Comparison of ENCODE assay signal across 9 mouse cellular contexts in the genomic region with DNA sequence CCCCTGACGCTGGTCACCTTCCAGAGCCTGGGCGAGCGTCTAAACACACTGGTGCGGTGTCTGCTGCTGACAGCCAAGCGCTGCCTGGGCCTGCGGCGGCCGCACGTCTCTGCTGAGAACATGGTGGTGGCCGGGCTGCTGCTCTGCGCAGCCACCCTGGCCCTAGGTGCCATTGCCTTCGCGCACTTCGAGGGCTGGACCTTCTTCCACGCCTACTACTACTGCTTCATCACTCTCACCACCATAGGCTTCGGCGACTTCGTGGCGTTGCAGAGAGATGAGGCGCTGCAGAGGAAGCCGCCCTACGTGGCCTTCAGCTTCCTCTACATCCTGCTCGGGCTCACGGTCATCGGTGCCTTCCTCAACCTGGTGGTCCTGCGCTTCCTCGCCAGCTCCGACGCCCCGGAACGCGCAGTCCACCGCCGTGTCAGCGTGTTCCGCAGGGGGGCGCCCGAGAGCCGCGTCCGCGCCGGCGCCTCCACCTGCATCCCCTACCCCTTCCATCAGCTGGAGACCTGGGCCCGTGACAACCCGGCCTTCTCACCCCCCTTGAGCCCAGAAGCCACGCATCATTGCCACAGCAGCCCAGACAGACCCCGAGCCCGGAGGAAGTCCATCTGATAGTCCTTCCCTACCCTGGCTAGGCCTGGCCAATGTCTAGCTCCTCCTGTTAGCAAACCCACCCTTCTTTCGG. TPM values are rescaled to one million over a fixed set of nuclear protein-coding genes. Genes with fewer than 3 reads are reported as not detected.
DNase-seq lines count a peak whose midpoint lies in the region; ATAC-seq and TF ChIP-seq lines count a peak whose summit lies in the region.
"Had no signal": no experiment of that assay in that cellular context is flagged by ENCODE, and none has a peak within 500 bp of the region (broad histone marks: within the 10 kb centered on the region; RNA-seq: fewer than 3 reads in every experiment).

No protein-coding gene starts in this region.

- 16% methylated on average over 50 of the region's 50 CpGs for WGBS in midbrain, embryonic 15.5 days

- no peak overlapping the region for H3K9ac ChIP-seq in midbrain, embryonic 15.5 days

- H3K27ac ChIP-seq in layer of hippocampus, adult 2 months, result no peak overlapping the region
- H3K27ac ChIP-seq in midbrain, embryonic 15.5 days, result no peak overlapping the region

- TF ChIP-seq CTCF in layer of hippocampus, adult 2 months (conservative IDR thresholded peaks at IDR 0.05), result peak; percentile 95

- peak overlapping the region; percentile 42 for H3K4me2 ChIP-seq in midbrain, embryonic 15.5 days

- no peaks in the 10 kb centered on the region for H3K9me3 ChIP-seq in midbrain, embryonic 15.5 days

- peak; percentile 81 for ATAC-seq in midbrain, embryonic 15.5 days (replicated peaks)

- DNase-seq in layer of hippocampus, adult 2 months (ENCODE audit: low spot score in 2 of 2), result peak; percentile 28 to 69
- no peak for DNase-seq in layer of hippocampus, adult 9-10 months (ENCODE audit: low spot score)
- DNase-seq in adrenal gland, adult 18-20 months (ENCODE audit: low spot score in 2 of 2), result peak; percentile 72 to 73
- DNase-seq in embryo, embryonic 11 days, result peak; percentile 63
- peak; percentile 12 to 51 for DNase-seq in heart, postnatal 10 days
- DNase-seq in layer of hippocampus, postnatal 36 days, result peak; percentile 48 to 56
- DNase-seq in thymus, postnatal 14 days, result peak; percentile 63

- peaks cover 50% of the 10 kb centered on the region for H3K27me3 ChIP-seq in midbrain, embryonic 15.5 days (replicated peaks)

- intact Hi-C loops in heart, postnatal 10 days (cut with DNase I), result loop anchor here (1.0 kb wide), 2 partner anchors 93 to 111 kb away; no protein-coding TSS in a partner anchor

- H3K4me3 ChIP-seq in layer of hippocampus, adult 2 months, result peak overlapping the region; percentile 19; the same call in 1 of the 2 replicates
- H3K4me3 ChIP-seq in midbrain, embryonic 15.5 days, result peak overlapping the region; percentile 19

- no peaks in the 10 kb centered on the region for H3K36me3 ChIP-seq in midbrain, embryonic 15.5 days (replicated peaks)

- H3K4me1 ChIP-seq in midbrain, embryonic 15.5 days, result peaks cover 13% of the 10 kb centered on the region; the same call in 1 of the 2 replicates

RNA-seq across cellular contexts. Expression of a gene that starts 5.0 kb away (rescaled TPM):
- total RNA-seq in layer of hippocampus, adult 2 months (2021), result not detected
- total RNA-seq in adrenal gland, adult 18-20 months (2021), result not detected
- total RNA-seq in heart, postnatal 10 days (2021), result not detected
- not detected for total RNA-seq in layer of hippocampus, postnatal 36 days (2021)
- 0.22 TPM in 1 of 2 replicates, not detected in the other for polyA plus RNA-seq in midbrain, embryonic 15.5 days (2015; fragmentation: Nextera tagmentation; extraction: Ambion mirVana)
- total RNA-seq: layer of hippocampus, adult 8-10 months had no signal

RNA-seq across cellular contexts. Expression of a gene that starts 37.7 kb away (rescaled TPM):
- not detected for total RNA-seq in layer of hippocampus, adult 2 months (2021)
- under 1 TPM in 1 of 2 experiments, not detected in 1; 0.51 TPM for total RNA-seq in adrenal gland, adult 18-20 months (2021)
- 1 to 10 TPM in 1 of 2 experiments, under 1 TPM in 1; 0.97 to 1.1 TPM for total RNA-seq in heart, postnatal 10 days (2021)
- under 1 TPM in 1 of 2 experiments, not detected in 1; 0.35 TPM for total RNA-seq in layer of hippocampus, postnatal 36 days (2021)
- polyA plus RNA-seq in midbrain, embryonic 15.5 days (2015; fragmentation: Nextera tagmentation; extraction: Ambion mirVana), result 0.28 and 0.68 TPM in 2 replicates
